Mouse (Mus musculus) cerebellum, adult 2 months (tissue): ENCODE results near the gene Cacna2d3. TPM values are rescaled to one million over a fixed set of nuclear protein-coding genes. Genes with fewer than 3 reads are reported as not detected.

Source experiments
- DNase-seq, 2 experiments: peaks; one replicate each; pipeline ENCODE4 v3.0.0; 2021
- H3K27ac ChIP-seq: fragments of 200-500 bp; 2 replicates; pipeline ENCODE4 v1.5.1; 2012; ENCODE audit warnings: low read length, control low read depth, inconsistent platforms; ENCODE audit not compliant: insufficient read depth
- H3K27me3 ChIP-seq: fragments of 200-500 bp; 2 replicates; pipeline ENCODE4 v1.6.1; 2012; ENCODE audit warnings: inconsistent platforms, mild to moderate bottlenecking, low read length, moderate library complexity; ENCODE audit not compliant: control insufficient read depth, insufficient read depth
- H3K4me1 ChIP-seq: fragments of 200-500 bp; 2 replicates; pipeline ENCODE4 v1.6.1; 2011; ENCODE audit warnings: low read length; ENCODE audit not compliant: control insufficient read depth, insufficient read depth
- H3K4me3 ChIP-seq: fragments of 200-500 bp; replicated peaks from 2 replicates; pipeline ENCODE3; 2011; ENCODE audit warnings: mild to moderate bottlenecking, low read depth, low read length, control low read depth; ENCODE audit not compliant: insufficient read depth
- CTCF ChIP-seq: fragments of 200-500 bp; IDR thresholded peaks from 2 replicates; pipeline ENCODE4 v1.5.1; 2011; ENCODE audit warnings: low read depth, mild to moderate bottlenecking, control low read depth, low read length, moderate library complexity, borderline replicate concordance; ENCODE audit not compliant: insufficient read depth
- POLR2A ChIP-seq: fragments of 200-500 bp; IDR thresholded peaks from 2 replicates; pipeline ENCODE4 v1.6.1; 2011; ENCODE audit warnings: low read length, control low read depth, borderline replicate concordance; ENCODE audit not compliant: insufficient read depth
- WGBS: fragments of 180-500 bp; shearing (Covaris S2); methylation state at CpG from one replicate; pipeline ENCODE4 v1.1.7; 2018; 5-methylcytosine and 5-hydroxymethylcytosine counted together
- polyA plus RNA-seq: library from polyadenylated mRNA; depleted of rRNA; stranded (reverse); fragments of >200 nt; gene quantifications from 2 replicates; pipeline ENCODE4 v1.2.3, GENCODE M21; 2012

Cacna2d3 gene
- polyA plus RNA-seq, 1 experiment: 40.3 TPM

DNA sequence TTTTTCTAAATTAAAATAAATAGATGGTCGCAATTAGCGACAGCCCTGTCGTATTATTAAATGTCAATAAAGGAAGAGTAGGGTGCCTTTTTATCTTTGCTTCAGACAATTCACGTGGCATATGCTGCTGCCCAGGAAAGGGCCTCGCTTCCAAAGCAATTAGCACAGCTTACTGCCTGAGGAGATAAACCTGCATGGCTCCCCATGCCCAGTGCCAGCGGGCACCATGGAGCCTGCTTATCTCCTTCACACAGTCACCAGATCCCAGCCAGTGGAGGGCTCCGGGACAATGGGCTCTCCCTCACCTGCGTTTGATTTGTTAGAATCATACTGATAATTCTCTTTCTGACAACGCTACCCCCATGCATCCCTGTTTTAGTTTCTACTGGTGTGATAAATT is 416.0 kb downstream of the Cacna2d3 start:
- Histone ChIP-seq H3K27me3 (no peaks in the 10 kb centered on the region; the same call in 1 of the 2 replicates), H3K4me3 (no peak overlapping the region), H3K4me1 (no peaks in the 10 kb centered on the region), H3K27ac (no peak overlapping the region)
- 22% methylated on average over 9 of the region's 9 CpGs for WGBS
- TF ChIP-seq POLR2A (no peak), CTCF (no peak)
- DNase-seq: peak; percentile 25 to 60

- DNase-seq: no peak
- H3K4me3 ChIP-seq: no peak overlapping the region
- TF ChIP-seq POLR2A (no peak), CTCF (no peak)
- WGBS: 95% methylated on average over 2 of the region's 2 CpGs
- no peaks in the 10 kb centered on the region for H3K4me1 ChIP-seq
- H3K27me3 ChIP-seq: no peaks in the 10 kb centered on the region; the same call in 1 of the 2 replicates
- no peak overlapping the region for H3K27ac ChIP-seq
Observed at GRCm38 (mm10) chr14:29296185-29296754, 425.4 kb downstream of the Cacna2d3 start.

DNA sequence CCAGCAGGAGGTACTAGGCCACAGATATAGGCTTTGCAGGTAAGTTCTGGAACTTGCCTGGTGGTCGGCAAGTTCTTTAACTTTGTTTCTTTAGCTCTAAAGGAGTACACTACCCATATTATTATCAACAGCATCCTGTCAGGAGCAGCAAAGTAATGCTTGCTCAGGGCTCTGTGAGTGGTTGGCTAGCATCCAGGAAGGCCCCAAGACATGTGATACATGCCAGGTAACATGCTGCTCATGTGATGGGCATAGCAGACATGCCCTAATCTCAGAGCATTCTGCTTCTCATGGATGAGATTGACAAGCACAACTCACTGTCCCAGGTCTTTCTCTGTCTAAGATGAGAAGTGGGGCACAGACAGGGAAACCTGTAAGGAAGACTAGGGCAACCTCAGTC is 442.8 kb downstream of the Cacna2d3 start:
- Histone ChIP-seq H3K4me1 (peaks cover 2% of the 10 kb centered on the region; the same call in 1 of the 2 replicates), H3K27ac (no peak overlapping the region), H3K4me3 (no peak overlapping the region), H3K27me3 (no peaks in the 10 kb centered on the region)
- WGBS: 76% methylated on average over 1 of the region's 1 CpGs
- peak in 1 of 2 experiments; percentile 14 for DNase-seq
- TF ChIP-seq POLR2A (no peak), CTCF (no peak)

GRCm38 (mm10) chr14:29278401-29278800 is 443.3 kb downstream of the Cacna2d3 start:
- Histone ChIP-seq H3K27me3 (no peaks in the 10 kb centered on the region), H3K4me1 (peaks cover 2% of the 10 kb centered on the region; the same call in 1 of the 2 replicates), H3K4me3 (no peak overlapping the region), H3K27ac (no peak overlapping the region)
- DNase-seq: no peak
- TF ChIP-seq POLR2A (no peak), CTCF (no peak)
- 93% methylated on average over 2 of the region's 2 CpGs for WGBS

- WGBS: 97% methylated on average over 2 of the region's 2 CpGs
- no peak for TF ChIP-seq POLR2A
- no peak for TF ChIP-seq CTCF
- H3K4me1 ChIP-seq: peaks cover 2% of the 10 kb centered on the region; the same call in 1 of the 2 replicates
Observed at GRCm38 (mm10) chr14:29277701-29278100, 444.0 kb downstream of the Cacna2d3 start.

DNA sequence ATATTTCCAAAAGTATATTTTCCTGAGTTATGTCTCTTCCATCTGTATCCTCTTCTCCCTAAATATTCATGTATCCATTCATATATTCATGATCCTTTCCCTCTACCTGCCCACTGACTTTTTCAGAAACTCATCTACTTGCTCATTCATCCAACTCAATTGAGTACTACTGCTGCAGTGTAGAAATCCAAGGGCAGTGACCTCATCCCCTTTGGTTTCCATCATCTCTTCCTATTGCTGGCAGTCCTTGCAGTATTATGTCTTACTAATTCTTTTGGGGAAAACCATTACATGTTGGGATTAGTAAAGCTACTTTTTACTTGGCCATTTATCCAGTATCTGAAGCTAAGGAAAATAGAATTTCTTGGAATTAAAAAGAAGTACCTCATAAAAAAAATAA is 447.8 kb downstream of the Cacna2d3 start:
- no peak for TF ChIP-seq POLR2A
- TF ChIP-seq CTCF: no peak
- DNase-seq: no peak
- H3K4me1 ChIP-seq: peaks cover 4% of the 10 kb centered on the region; the same call in 1 of the 2 replicates
- no peak overlapping the region for H3K27ac ChIP-seq
- no peak overlapping the region for H3K4me3 ChIP-seq
- no peaks in the 10 kb centered on the region for H3K27me3 ChIP-seq

More at GRCm38 (mm10) chr14:29277701-29278100, 444.0 kb downstream of the Cacna2d3 start:
- no peak overlapping the region for H3K4me3 ChIP-seq
- DNase-seq: no peak
- no peaks in the 10 kb centered on the region for H3K27me3 ChIP-seq
- H3K27ac ChIP-seq: no peak overlapping the region

DNA sequence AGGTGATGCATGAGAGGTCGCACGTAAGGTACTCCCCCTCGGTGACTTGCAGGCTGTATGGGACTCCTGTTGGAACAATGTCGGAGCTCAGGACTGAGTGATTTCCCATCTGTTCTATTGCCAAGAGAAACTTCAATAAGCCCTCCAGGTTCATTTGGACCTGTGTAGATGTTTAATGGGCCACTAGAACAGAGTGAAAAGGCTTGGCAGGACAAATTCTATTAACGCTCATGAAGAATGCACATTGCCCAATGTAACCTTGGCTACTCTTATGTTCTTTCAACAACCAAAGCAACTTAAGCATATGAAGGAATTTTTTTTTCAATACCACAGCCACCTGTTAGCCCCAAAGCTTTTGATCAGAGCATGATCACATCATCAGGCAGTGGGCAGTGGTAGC is 451.1 kb downstream of the Cacna2d3 start:
- Histone ChIP-seq H3K4me3 (no peak overlapping the region), H3K27ac (no peak overlapping the region), H3K27me3 (no peaks in the 10 kb centered on the region), H3K4me1 (peaks cover 7% of the 10 kb centered on the region)
- TF ChIP-seq POLR2A: no peak
- no peak for TF ChIP-seq CTCF
- no peak for DNase-seq
- WGBS: 97% methylated on average over 5 of the region's 5 CpGs

DNA sequence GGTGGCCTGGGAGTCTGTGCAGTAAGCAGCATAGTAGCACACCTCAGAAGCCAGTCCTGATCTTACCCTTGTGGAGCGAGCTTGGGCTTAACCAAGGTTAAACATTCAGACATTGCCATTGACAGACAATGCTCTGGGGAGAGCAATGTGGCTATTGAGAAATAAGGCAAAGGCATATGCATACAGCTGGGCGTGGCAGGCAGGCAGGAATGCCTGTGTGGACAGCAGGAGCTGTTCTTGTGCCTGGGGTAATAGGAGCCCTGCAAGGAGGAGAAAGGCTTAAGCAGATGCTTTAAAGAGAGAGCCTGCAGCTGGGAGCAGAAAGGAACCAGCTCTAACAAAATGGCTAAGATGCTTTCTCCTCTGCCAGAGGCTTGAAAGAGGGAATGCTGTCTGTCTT is 451.8 kb downstream of the Cacna2d3 start:
- H3K4me1 ChIP-seq: peaks cover 7% of the 10 kb centered on the region
- no peak overlapping the region for H3K4me3 ChIP-seq
- H3K27me3 ChIP-seq: no peaks in the 10 kb centered on the region
- 90% methylated on average over 2 of the region's 2 CpGs for WGBS
- TF ChIP-seq CTCF: no peak
- no peak for TF ChIP-seq POLR2A
- H3K27ac ChIP-seq: no peak overlapping the region
- no peak for DNase-seq

- DNase-seq: peak; percentile 15 to 57
- Histone ChIP-seq H3K4me1 (peaks cover 7% of the 10 kb centered on the region), H3K27me3 (no peaks in the 10 kb centered on the region), H3K4me3 (no peak overlapping the region), H3K27ac (no peak overlapping the region)
- TF ChIP-seq CTCF: no peak
- TF ChIP-seq POLR2A: no peak
- WGBS: 44% methylated on average over 5 of the region's 5 CpGs
Observed at GRCm38 (mm10) chr14:29268609-29269008, 453.1 kb downstream of the Cacna2d3 start.
